Mouse (Mus musculus) cerebellum, adult 2 months (tissue): Measurements from ENCODE around the gene Lef1.

ENCODE experiments used
- CTCF ChIP-seq: fragments of 200-500 bp; IDR thresholded peaks from 2 replicates; pipeline ENCODE4 v1.5.1; 2011; ENCODE audit warnings: low read depth, mild to moderate bottlenecking, control low read depth, low read length, moderate library complexity, borderline replicate concordance; ENCODE audit not compliant: insufficient read depth
- POLR2A ChIP-seq: fragments of 200-500 bp; IDR thresholded peaks from 2 replicates; pipeline ENCODE4 v1.6.1; 2011; ENCODE audit warnings: low read length, control low read depth, borderline replicate concordance; ENCODE audit not compliant: insufficient read depth

- no peak for TF ChIP-seq CTCF
- TF ChIP-seq POLR2A: no peak
These were observed 80.5 kb downstream of the Lef1 start for GRCm38 (mm10) chr3:131190671-131191367.
